Mouse (Mus musculus) kidney, postnatal 25 days (tissue): ENCODE measurements at regions not wholly inside any gene's neighbourhood (a gene's known extent, or its start where the extent isn't known, plus 50 kb on each side); places are given as distances from the start of the nearest gene placed in this dataset.

ENCODE experiments used
- DNase-seq, 2 experiments: peaks; one replicate each; pipeline ENCODE4 v3.0.0; 2021; ENCODE audit warnings: mixed read lengths in 2 of 2

DNA sequence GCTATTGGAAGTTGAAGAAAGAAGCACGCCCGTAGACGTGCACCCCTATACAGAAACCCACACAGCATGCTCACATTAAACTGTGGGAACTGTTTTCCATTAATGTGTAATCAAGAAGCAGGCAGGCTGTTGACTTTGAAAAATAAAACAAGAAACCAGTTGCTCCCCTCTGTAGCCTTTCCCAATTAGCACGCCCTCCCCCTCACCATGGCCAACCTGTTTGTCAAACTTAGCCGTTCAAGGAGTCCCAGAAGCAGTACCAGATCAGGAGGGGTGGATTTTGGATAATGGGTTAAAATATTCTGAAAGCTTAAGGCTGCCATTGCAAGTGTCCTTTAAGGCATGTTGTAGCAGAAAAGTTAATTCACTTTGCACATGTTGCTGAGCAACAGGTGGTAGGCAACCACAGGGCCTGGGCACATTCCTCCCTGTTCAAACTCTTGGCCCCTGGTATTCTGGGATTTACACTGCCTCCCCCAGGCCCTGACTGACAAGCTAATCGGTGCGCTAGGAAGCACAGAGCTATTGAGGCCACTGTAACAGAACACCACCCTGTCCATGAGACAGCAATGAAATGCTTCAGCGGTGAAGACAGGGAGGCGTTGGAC lies 277.3 kb upstream of the Nr2f2 start:
- peak; percentile 35 to 75 for DNase-seq

DNA sequence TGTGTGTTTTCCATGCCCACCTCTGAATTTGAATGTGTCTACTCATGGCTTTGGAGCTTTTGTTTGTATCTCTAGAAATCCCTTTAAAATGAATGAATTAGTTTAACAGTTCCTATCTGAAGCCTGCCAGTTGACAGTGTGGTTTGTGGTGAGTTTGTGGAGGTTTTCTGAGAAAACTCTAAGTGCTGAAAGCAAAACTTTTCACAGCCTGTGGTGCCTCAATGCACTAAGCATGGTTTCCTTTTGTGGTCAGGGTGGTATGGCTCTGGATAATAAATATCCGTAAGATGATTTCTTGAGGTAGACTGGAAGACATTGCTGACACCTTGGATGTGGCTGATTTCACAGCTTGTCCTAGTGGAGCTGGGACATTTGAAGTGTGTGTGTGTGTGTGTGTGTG lies 276.5 kb upstream of the Nr2f2 start:
- no peak for DNase-seq

- no peak for DNase-seq
Observed at GRCm38 (mm10) chr7:70641217-70641616, 274.7 kb upstream of the Nr2f2 start.

DNA sequence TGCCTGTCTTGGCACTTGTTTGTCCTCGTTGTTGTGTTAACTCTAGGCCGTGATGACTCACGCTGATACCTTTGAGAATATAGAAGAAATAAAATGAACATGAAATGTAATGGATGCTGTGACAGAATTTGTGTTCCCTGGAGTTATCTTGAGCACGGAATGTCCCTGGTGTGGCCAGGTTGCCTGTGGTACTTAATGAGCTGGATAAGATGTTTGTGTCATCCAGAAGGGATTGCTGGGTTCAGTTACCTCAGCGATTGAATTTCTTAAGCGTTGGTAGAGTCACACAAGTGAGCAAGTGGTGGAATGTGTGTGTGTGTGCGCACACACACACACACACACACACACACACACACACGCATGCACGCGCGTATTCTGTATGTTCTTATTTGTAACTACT lies 274.0 kb upstream of the Nr2f2 start:
- DNase-seq = no peak

DNA sequence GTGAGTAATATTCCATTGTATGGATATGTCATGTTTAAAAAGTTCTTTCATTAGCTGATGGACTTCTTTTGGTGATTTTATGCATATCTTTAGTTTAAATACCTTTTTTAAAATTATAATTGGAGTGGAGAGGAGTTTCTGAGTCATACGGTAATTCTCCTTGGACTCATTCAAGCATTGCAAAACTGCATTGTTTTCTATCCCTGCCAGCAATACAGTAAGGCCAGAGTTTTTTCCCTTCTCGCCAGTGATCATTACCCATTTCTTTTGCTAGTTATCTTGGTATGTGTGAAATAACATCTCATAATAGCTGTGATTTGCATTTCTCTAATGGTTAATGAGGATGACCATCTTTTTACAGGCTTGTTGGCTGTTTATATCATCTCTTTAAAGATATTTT lies 271.6 kb upstream of the Nr2f2 start:
- no peak for DNase-seq

DNA sequence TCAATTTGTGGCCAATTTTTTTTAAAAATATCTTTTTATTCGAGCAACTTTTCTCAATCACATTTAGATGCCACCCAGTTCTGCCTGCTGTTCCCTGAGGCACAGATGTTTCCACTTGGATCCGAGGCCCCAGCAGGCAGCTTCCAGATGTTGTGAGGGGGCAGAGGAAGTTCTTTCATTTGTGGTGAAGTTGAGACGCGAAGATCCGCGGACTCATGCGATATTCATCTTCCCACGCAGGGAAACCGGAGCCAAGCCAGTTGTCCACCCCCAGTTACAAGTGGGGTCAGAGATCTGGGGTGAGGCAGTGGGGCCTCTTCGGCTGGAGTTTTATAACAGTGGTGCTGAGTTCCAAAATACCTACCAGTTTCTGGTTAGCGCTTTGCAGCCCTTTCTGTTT lies 267.5 kb upstream of the Nr2f2 start:
- peak in 1 of 2 experiments; percentile 16 for DNase-seq

DNA sequence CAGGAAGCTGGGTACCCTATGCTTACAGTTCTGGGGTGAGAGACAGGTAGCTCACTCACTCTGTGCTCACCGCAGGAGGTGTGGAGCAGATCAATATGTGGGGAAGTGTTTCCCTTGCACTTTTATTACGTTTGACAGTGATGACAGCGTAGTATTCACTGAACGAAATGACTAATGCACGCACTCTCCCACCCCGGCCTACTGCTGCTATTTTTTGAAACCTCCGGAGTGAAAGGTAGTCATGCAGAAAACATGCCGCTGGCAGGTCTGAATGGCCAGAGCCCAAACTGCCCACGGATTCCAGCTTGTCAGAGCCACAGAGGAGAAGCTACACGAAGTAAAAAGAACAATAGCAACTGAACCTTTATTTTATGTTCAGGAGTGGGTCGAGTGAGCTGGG lies 267.0 kb upstream of the Nr2f2 start:
- DNase-seq = peak; percentile 62 to 72

- DNase-seq = no peak
Observed at GRCm38 (mm10) chr7:70625643-70626231, 259.2 kb upstream of the Nr2f2 start.

- DNase-seq = peak; percentile 81 to 90
Observed at GRCm38 (mm10) chr7:70624727-70625642, 258.4 kb upstream of the Nr2f2 start.

DNA sequence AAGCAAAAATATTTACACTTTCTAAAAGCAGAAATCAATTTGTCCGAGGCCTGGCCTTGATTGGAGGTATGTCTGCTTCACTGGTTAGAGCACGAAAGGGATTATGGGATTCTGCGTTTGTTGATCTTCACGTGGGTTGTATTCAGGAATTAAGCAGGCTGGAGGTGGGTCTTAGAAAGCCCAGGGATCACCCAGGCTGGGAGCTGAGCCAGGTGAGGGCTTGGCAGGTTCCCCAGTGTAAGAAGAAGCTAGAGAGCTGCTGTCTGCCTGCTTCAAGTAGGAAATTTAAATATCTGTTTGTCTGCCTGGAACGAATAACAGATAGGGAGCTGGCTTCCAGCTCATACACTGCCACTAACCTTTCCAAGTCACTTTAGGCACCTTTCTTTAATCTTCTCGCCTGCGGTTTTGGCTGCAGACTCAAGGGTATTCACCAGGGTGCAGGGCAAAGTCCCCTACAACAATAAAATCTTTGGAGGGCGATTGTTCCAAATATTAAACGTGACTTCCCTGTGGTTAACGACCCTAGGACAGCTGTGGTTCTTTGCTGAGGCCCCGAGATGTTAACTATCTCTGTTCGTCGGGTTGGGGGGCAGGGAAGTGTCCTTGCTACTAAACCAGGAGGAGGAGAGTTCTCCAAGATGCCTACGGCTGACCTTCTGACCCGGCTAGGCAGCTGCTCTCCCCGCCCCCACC lies 257.6 kb upstream of the Nr2f2 start:
- DNase-seq = peak; percentile 89 to 92

GRCm38 (mm10) chr7:70619400-70619799 lies 252.9 kb upstream of the Nr2f2 start:
- DNase-seq = no peak

DNA sequence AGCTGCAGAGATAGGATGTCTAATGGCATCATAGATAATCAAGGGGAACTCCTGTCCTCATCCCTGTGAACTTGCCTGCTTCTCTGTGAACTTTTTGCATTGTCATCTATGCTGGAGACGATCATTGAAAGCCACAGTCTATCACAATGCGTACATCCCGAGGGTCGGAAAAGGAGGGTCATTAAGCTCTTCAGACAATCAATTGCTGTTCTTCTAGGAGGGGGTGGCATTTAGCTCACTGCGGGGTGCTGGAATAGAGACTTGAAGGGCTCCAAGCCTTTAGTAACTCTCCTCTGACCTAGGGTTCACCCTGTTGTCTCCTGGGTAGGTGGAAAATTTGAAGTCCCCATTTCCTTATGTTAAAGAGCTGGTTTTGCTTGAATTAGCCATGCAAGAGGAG lies 251.7 kb upstream of the Nr2f2 start:
- DNase-seq = no peak

- peak in 1 of 2 experiments; percentile 58 for DNase-seq
Observed at GRCm38 (mm10) chr7:70606511-70606910, 240.0 kb upstream of the Nr2f2 start.

DNA sequence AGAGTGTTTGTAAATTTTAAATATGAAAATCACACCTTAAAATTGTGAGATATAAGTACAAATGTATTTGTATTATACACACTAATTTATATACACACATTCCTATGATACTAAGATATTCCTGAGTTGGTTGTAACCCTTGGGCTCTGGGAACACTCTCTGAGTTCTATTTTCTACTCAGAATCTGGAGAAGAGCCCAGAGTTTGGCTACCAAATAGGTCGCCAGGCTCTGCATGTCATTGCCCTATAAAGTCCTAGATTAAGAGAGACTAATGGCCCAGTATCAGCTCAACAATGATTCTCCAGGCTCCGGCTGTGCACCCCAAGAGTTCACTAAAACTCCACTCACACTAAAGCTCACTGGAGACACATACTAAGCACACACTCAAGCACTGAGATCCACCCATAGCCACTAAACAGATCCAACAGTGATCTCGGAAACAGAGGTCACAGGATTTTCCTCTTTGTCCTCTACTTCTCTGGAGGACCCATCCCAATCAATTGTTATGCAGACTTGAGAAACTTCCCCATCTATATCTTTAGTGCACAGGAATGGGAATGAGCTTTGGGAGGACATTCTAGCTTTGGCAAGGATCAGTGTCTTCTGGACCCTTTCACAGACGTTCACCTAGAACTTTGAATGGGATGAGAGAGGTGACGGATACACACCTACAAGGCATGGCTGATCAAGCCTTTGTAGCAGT lies 238.1 kb upstream of the Nr2f2 start:
- no peak for DNase-seq

DNA sequence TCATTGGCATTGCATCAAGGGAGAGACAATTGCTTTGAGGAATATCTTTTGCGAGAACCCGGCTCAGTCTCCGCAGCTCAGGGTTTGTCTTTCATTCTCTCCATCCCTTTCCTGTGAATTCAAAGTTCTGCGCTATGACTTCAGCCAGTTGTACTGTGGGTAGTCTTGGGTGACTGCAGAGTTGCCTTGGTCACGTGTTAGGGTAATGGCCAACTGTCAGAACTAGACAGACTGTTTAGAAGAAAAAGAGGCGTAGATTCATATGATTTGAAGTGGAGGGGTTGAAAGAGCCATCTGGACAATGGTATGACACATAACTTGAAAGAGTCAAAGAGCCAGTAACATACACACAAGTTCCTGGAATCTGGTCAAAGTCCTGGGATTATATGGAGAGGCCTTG lies 226.5 kb upstream of the Nr2f2 start:
- DNase-seq = no peak

- DNase-seq = no peak
Observed at GRCm38 (mm10) chr7:70591361-70592256, 225.1 kb upstream of the Nr2f2 start.

DNA sequence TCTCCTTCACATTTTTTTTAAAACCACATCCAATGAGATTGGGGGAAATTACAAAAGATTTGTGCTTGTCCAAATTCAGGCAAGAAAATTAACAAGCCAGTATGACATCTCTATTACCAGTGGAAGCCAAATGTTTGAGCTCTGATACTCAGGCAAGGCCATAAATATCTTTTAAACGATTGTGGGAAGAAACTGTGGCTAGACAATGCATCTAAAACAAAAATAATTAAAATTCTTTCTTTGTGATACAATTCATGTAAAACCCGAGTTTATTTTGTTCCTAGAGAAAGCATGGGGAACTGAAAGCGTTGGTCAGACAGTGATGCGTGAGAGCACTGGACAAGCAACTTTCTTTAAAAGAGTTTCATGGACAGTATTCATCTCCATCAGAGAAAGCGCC lies 223.2 kb upstream of the Nr2f2 start:
- no peak for DNase-seq

GRCm38 (mm10) chr7:70588061-70588460 lies 221.5 kb upstream of the Nr2f2 start:
- no peak for DNase-seq

GRCm38 (mm10) chr7:70584480-70584879 lies 217.9 kb upstream of the Nr2f2 start:
- DNase-seq = peak in 1 of 2 experiments; percentile 37

DNA sequence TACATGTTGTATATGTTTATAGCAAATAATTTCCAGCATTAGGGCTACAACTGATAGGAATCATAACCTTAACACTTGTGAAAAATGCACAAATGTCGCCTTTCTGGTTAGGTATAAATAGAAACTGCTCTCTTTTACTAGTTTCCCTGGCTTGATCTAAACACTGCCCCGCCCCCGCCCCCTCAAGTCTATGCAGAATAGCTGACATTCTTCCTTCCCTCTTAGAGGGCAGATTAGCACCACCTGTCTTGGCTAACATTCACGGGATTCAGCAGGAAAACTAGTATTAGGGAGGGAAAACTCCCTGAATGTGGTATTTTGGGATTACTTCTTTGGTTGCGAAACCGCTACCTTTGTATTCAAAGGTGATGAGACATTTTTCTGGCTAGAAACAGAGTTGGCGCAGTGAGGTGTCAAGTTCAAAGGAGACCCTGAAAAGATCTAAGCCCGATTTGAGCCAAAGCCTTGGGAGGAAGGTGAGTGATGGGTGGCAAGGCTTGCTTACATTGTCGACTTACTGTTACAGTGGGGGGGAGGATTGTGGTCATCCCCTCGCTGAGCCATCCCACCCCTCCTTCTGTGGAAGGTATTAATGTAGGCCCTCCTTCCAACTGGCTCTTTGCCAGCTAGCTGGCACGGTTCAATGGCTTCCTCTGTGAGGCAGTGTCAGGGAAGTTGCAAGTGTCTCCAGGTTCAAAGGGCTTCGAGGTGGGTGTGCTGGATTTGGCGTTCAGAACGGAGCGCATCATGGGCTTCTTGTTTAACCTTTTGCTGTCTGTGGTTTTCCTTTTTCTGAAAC lies 209.8 kb upstream of the Nr2f2 start:
- peak; percentile 80 to 91 for DNase-seq

- no peak for DNase-seq
Observed at GRCm38 (mm10) chr7:70575614-70576013, 209.1 kb upstream of the Nr2f2 start.
